Mouse (Mus musculus): Measurements from ENCODE around the gene Pigv. TPM values are rescaled to one million over a fixed set of nuclear protein-coding genes. Genes with fewer than 3 reads are reported as not detected.

Gene Pigv
- total and polyA plus RNA-seq, 3 experiments: 5.7 to 15.4 (median 11.4) TPM

- ATAC-seq (ENCODE audit: extremely low read depth, insufficient number of reproducible peaks, low FRiP score, poor library complexity, severe bottlenecking) (no peak), DNase-seq (ENCODE audit: low spot score) (no peak)
- Histone ChIP-seq H3K4me1 (ENCODE audit: insufficient read depth, low read depth, low read length) (peaks cover 4% of the 10 kb centered on the region), H3K36me3 (replicated peaks) (no peaks in the 10 kb centered on the region), H3K4me3 (ENCODE audit: low read depth, low read length) (no peak overlapping the region), H3K9me3 (replicated peaks) (peaks cover 10% of the 10 kb centered on the region), H3K27me3 (ENCODE audit: insufficient read depth, low read length) (peaks cover 3% of the 10 kb centered on the region; the same call in 1 of the 2 replicates)
- TF ChIP-seq CTCF (IDR thresholded peaks at IDR 0.05; ENCODE audit: low read depth, low read length): no peak
Observed at GRCm38 (mm10) chr4:133645680-133646079, 26.8 kb downstream of the Pigv start.

- peaks cover 3% of the 10 kb centered on the region; the same call in 1 of the 2 replicates for H3K27me3 ChIP-seq (ENCODE audit: insufficient read depth, low read length)
- ATAC-seq (ENCODE audit: extremely low read depth, insufficient number of reproducible peaks, low FRiP score, poor library complexity, severe bottlenecking): no peak
- H3K4me1 ChIP-seq (ENCODE audit: insufficient read depth, low read depth, low read length): peaks cover 4% of the 10 kb centered on the region
- H3K36me3 ChIP-seq (replicated peaks): no peaks in the 10 kb centered on the region
- no peak for DNase-seq (ENCODE audit: low spot score)
- no peak for TF ChIP-seq TAL1 (conservative IDR thresholded peaks at IDR 0.05; ENCODE audit: low read depth, low read length)
- no peak for TF ChIP-seq GATA1 (IDR thresholded peaks at IDR 0.05; ENCODE audit: borderline replicate concordance, low read length)
- TF ChIP-seq GATA2 (IDR thresholded peaks at IDR 0.05; ENCODE audit: borderline replicate concordance, low read depth, low read length): no peak
- no peak for TF ChIP-seq CTCF (IDR thresholded peaks at IDR 0.05; ENCODE audit: low read depth, low read length)
- TF ChIP-seq POLR2AphosphoS5 (IDR thresholded peaks at IDR 0.05; ENCODE audit: insufficient replicate concordance, low read depth, low read length): no peak
- peaks cover 10% of the 10 kb centered on the region for H3K9me3 ChIP-seq (replicated peaks)
- no peak overlapping the region for H3K4me3 ChIP-seq (ENCODE audit: low read depth, low read length)
Observed at GRCm38 (mm10) chr4:133645195-133645594, 27.3 kb downstream of the Pigv start.

GRCm38 (mm10) chr4:133634043-133634410 is 38.4 kb downstream of the Pigv start:
- H3K36me3 ChIP-seq (replicated peaks): peaks cover 13% of the 10 kb centered on the region
- peaks cover 18% of the 10 kb centered on the region for H3K27me3 ChIP-seq (ENCODE audit: insufficient read depth, low read length)
- ATAC-seq (ENCODE audit: extremely low read depth, insufficient number of reproducible peaks, low FRiP score, poor library complexity, severe bottlenecking) (no peak), DNase-seq (ENCODE audit: low spot score) (no peak)
- no peaks in the 10 kb centered on the region for H3K9me3 ChIP-seq (replicated peaks)
- TF ChIP-seq POLR2AphosphoS5 (IDR thresholded peaks at IDR 0.05; ENCODE audit: insufficient replicate concordance, low read depth, low read length) (no peak), GATA2 (IDR thresholded peaks at IDR 0.05; ENCODE audit: borderline replicate concordance, low read depth, low read length) (no peak), GATA1 (IDR thresholded peaks at IDR 0.05; ENCODE audit: borderline replicate concordance, low read length) (no peak), TAL1 (conservative IDR thresholded peaks at IDR 0.05; ENCODE audit: low read depth, low read length) (no peak), CTCF (IDR thresholded peaks at IDR 0.05; ENCODE audit: low read depth, low read length) (no peak)
- no peak overlapping the region for H3K4me3 ChIP-seq (ENCODE audit: low read depth, low read length)
- peaks cover 22% of the 10 kb centered on the region for H3K4me1 ChIP-seq (ENCODE audit: insufficient read depth, low read depth, low read length)

GRCm38 (mm10) chr4:133633332-133634042 is 39.0 kb downstream of the Pigv start:
- ATAC-seq (ENCODE audit: extremely low read depth, insufficient number of reproducible peaks, low FRiP score, poor library complexity, severe bottlenecking) (no peak), DNase-seq (ENCODE audit: low spot score) (peak; percentile 88)
- peaks cover 13% of the 10 kb centered on the region for H3K36me3 ChIP-seq (replicated peaks)
- peaks cover 22% of the 10 kb centered on the region for H3K4me1 ChIP-seq (ENCODE audit: insufficient read depth, low read depth, low read length)
- no peak for TF ChIP-seq GATA2 (IDR thresholded peaks at IDR 0.05; ENCODE audit: borderline replicate concordance, low read depth, low read length)
- no peak for TF ChIP-seq GATA1 (IDR thresholded peaks at IDR 0.05; ENCODE audit: borderline replicate concordance, low read length)
- TF ChIP-seq TAL1 (conservative IDR thresholded peaks at IDR 0.05; ENCODE audit: low read depth, low read length): no peak
- TF ChIP-seq POLR2AphosphoS5 (IDR thresholded peaks at IDR 0.05; ENCODE audit: insufficient replicate concordance, low read depth, low read length): no peak
- peak; percentile 55; the same call in 1 of the 2 replicates for TF ChIP-seq CTCF (IDR thresholded peaks at IDR 0.05; ENCODE audit: low read depth, low read length)
- H3K27me3 ChIP-seq (ENCODE audit: insufficient read depth, low read length): peaks cover 18% of the 10 kb centered on the region
- no peaks in the 10 kb centered on the region for H3K9me3 ChIP-seq (replicated peaks)
- peak overlapping the region; percentile 74 for H3K4me3 ChIP-seq (ENCODE audit: low read depth, low read length)

GRCm38 (mm10) chr4:133632483-133633327 is 39.7 kb downstream of the Pigv start:
- TF ChIP-seq GATA1 (IDR thresholded peaks at IDR 0.05; ENCODE audit: borderline replicate concordance, low read length) (no peak), POLR2AphosphoS5 (IDR thresholded peaks at IDR 0.05; ENCODE audit: insufficient replicate concordance, low read depth, low read length) (no peak), GATA2 (IDR thresholded peaks at IDR 0.05; ENCODE audit: borderline replicate concordance, low read depth, low read length) (no peak), TAL1 (conservative IDR thresholded peaks at IDR 0.05; ENCODE audit: low read depth, low read length) (no peak), CTCF (IDR thresholded peaks at IDR 0.05; ENCODE audit: low read depth, low read length) (no peak)
- peaks cover 18% of the 10 kb centered on the region for H3K27me3 ChIP-seq (ENCODE audit: insufficient read depth, low read length)
- H3K4me3 ChIP-seq (ENCODE audit: low read depth, low read length): peak overlapping the region; percentile 74
- H3K9me3 ChIP-seq (replicated peaks): no peaks in the 10 kb centered on the region
- peaks cover 13% of the 10 kb centered on the region for H3K36me3 ChIP-seq (replicated peaks)
- no peak for ATAC-seq (ENCODE audit: extremely low read depth, insufficient number of reproducible peaks, low FRiP score, poor library complexity, severe bottlenecking)
- DNase-seq (ENCODE audit: low spot score): peak; percentile 44
- H3K4me1 ChIP-seq (ENCODE audit: insufficient read depth, low read depth, low read length): peaks cover 22% of the 10 kb centered on the region

- DNase-seq (ENCODE audit: low spot score): no peak
- ATAC-seq (ENCODE audit: extremely low read depth, insufficient number of reproducible peaks, low FRiP score, poor library complexity, severe bottlenecking): no peak
- TF ChIP-seq GATA1 (IDR thresholded peaks at IDR 0.05; ENCODE audit: borderline replicate concordance, low read length) (no peak), CTCF (IDR thresholded peaks at IDR 0.05; ENCODE audit: low read depth, low read length) (no peak), GATA2 (IDR thresholded peaks at IDR 0.05; ENCODE audit: borderline replicate concordance, low read depth, low read length) (no peak), TAL1 (conservative IDR thresholded peaks at IDR 0.05; ENCODE audit: low read depth, low read length) (no peak)
Observed at GRCm38 (mm10) chr4:133631769-133632411, 40.6 kb downstream of the Pigv start.

More at GRCm38 (mm10) chr4:133631769-133632411, 40.6 kb downstream of the Pigv start:
- H3K36me3 ChIP-seq (replicated peaks): peaks cover 17% of the 10 kb centered on the region
- no peak overlapping the region for H3K4me3 ChIP-seq (ENCODE audit: low read depth, low read length)
- peaks cover 22% of the 10 kb centered on the region for H3K4me1 ChIP-seq (ENCODE audit: insufficient read depth, low read depth, low read length)
- peaks cover 16% of the 10 kb centered on the region; the same call in 1 of the 2 replicates for H3K27me3 ChIP-seq (ENCODE audit: insufficient read depth, low read length)
- H3K9me3 ChIP-seq (replicated peaks): no peaks in the 10 kb centered on the region

All from G1E (cell line).